Mouse (Mus musculus) liver, embryonic 14.5 days (tissue): Measurements from ENCODE around the gene Ntrk3. TPM values are rescaled to one million over a fixed set of nuclear protein-coding genes. Genes with fewer than 3 reads are reported as not detected.
A peak's percentile ranks its signal among the peaks of the same experiment; 100 is the strongest.

ENCODE experiments used
- ATAC-seq: fragments of 200-750 bp; cut with Nextera tagmentation; 2 replicates; pipeline ENCODE4 v1.8.0; 2017; ENCODE audit warnings: moderate number of reproducible peaks, mild to moderate bottlenecking, moderate library complexity; ENCODE audit not compliant: insufficient read depth
- DNase-seq, 3 experiments: peaks; one replicate each; pipeline ENCODE4 v3.0.0-alpha.2; 2012 to 2013; ENCODE audit warnings: low read depth in 3 of 3, low spot score in 3 of 3
- H3K27ac ChIP-seq: fragments of 300-500 bp; sonication (generic); 2 replicates; pipeline ENCODE4 v1.5.1; 2014; ENCODE audit warnings: moderate library complexity, mild to moderate bottlenecking, control low read depth, inconsistent platforms
- H3K27me3 ChIP-seq: fragments of 300-500 bp; sonication (generic); 2 replicates; pipeline ENCODE4 v1.6.1; 2014; ENCODE audit warnings: mild to moderate bottlenecking, low read length, moderate library complexity; ENCODE audit not compliant: control insufficient read depth, insufficient read depth
- H3K36me3 ChIP-seq: fragments of 300-500 bp; sonication (generic); replicated peaks from 2 replicates; pipeline ENCODE4 v1.6.1; 2014; ENCODE audit warnings: low read depth; ENCODE audit not compliant: control insufficient read depth, insufficient read depth
- H3K4me1 ChIP-seq, 2 experiments: fragments of 200-500 bp in 1 of 2; fragments of 300-500 bp in 1 of 2; sonication (generic) in 1 of 2; replicated peaks; 2 replicates each; pipeline ENCODE4 v1.6.1; 2012 to 2014; ENCODE audit warnings: antibody characterized with exemption in 1 of 2, inconsistent platforms in 1 of 2, low read length in 1 of 2; ENCODE audit not compliant: control insufficient read depth in 2 of 2, insufficient read depth in 2 of 2
- H3K4me2 ChIP-seq: fragments of 300-500 bp; sonication (generic); 2 replicates; pipeline ENCODE4 v1.6.1; 2014; ENCODE audit warnings: low read depth, mild to moderate bottlenecking, control low read depth, moderate library complexity
- H3K4me3 ChIP-seq, 2 experiments: fragments of 200-500 bp in 1 of 2; fragments of 300-500 bp in 1 of 2; sonication (generic) in 1 of 2; 2 replicates each; pipeline ENCODE4 v1.5.1; 2012 to 2014; ENCODE audit warnings: low read depth in 2 of 2, low read length in 2 of 2, mild to moderate bottlenecking in 2 of 2, control low read depth in 1 of 2, inconsistent platforms in 1 of 2, moderate library complexity in 1 of 2; ENCODE audit not compliant: insufficient read depth in 1 of 2
- H3K9ac ChIP-seq: fragments of 300-500 bp; sonication (generic); replicated peaks from 2 replicates; pipeline ENCODE4 v1.6.1; 2014; ENCODE audit warnings: mild to moderate bottlenecking, control low read depth, moderate library complexity
- H3K9me3 ChIP-seq: fragments of 300-500 bp; sonication (generic); 2 replicates; pipeline ENCODE4 v1.6.1; 2016; ENCODE audit warnings: low read length, mixed read lengths; ENCODE audit not compliant: control insufficient read depth
- CTCF ChIP-seq: IDR thresholded peaks from 2 replicates; pipeline ENCODE4 v1.5.1; 2016; ENCODE audit warnings: antibody characterized with exemption, low read depth, control low read depth
- EP300 ChIP-seq: IDR thresholded peaks from 2 replicates; pipeline ENCODE4 v1.6.1; 2016; ENCODE audit warnings: antibody characterized with exemption, low read depth
- WGBS: fragments of 180-500 bp; shearing (Covaris S2); extraction: QIAGEN DNeasy Blood & Tissue Kit; methylation state at CpG from one replicate; pipeline ENCODE4 v1.1.7; 2014; ENCODE audit not compliant: insufficient replicate concordance; 5-methylcytosine and 5-hydroxymethylcytosine counted together
- polyA plus RNA-seq, 2 experiments: library from polyadenylated mRNA; depleted of rRNA in 1 of 2; stranded (reverse) in 1 of 2; unstranded in 1 of 2; fragments of >200 nt; fragmentation: Nextera tagmentation in 1 of 2; extraction: Ambion mirVana in 1 of 2; gene quantifications; 2 replicates each; pipeline versions ENCODE4 v1.2.1 to v1.2.3; 2012 to 2014

Gene Ntrk3
- polyA plus RNA-seq, 2 experiments = 0.14 to 0.25 TPM

GRCm38 (mm10) chr7:78568411-78569254, 169.2 kb downstream of the Ntrk3 start:
- ATAC-seq (no peak), DNase-seq (no peak)
- Histone ChIP-seq H3K4me2 (no peak overlapping the region), H3K4me1 (no peaks in the 10 kb centered on the region), H3K36me3 (no peaks in the 10 kb centered on the region), H3K27me3 (no peaks in the 10 kb centered on the region), H3K9ac (no peak overlapping the region), H3K4me3 (no peak overlapping the region), H3K27ac (no peak overlapping the region), H3K9me3 (no peaks in the 10 kb centered on the region)
- 10% methylated on average over 16 of the region's 16 CpGs for WGBS
- TF ChIP-seq EP300 (no peak), CTCF (peak; percentile 77)

- H3K4me1 ChIP-seq = no peaks in the 10 kb centered on the region
- WGBS = 37% methylated on average over 3 of the region's 3 CpGs
- no peak for ATAC-seq
- no peaks in the 10 kb centered on the region for H3K27me3 ChIP-seq
- no peak overlapping the region for H3K4me2 ChIP-seq
- no peak overlapping the region for H3K27ac ChIP-seq
- H3K9me3 ChIP-seq = no peaks in the 10 kb centered on the region
- H3K36me3 ChIP-seq = no peaks in the 10 kb centered on the region
- TF ChIP-seq CTCF (peak; percentile 73), EP300 (no peak)
- H3K4me3 ChIP-seq = no peak overlapping the region
- DNase-seq = no peak
- H3K9ac ChIP-seq = no peak overlapping the region
These were observed 171.2 kb downstream of the Ntrk3 start for GRCm38 (mm10) chr7:78566617-78567016.

DNA sequence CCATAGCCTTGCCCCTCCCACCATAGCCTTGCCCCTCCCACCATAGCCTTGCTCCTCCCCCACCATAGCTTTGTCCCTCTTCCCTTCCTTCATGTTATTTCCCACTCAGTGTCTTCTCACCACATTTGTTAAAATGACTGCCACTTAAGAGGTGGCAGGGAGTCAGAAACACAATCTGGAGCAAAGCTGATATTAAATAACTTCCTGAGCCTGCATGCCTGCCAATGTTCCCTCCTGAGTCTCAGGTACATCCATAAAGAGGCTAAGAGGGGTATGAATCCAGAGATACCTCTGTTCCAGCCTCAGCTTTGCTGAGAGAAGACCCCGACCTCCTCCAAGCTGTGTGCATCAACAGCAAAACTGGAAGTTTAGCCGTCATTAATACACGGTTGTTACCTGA, 172.4 kb downstream of the Ntrk3 start:
- no peak for TF ChIP-seq CTCF
- TF ChIP-seq EP300 = no peak
- no peaks in the 10 kb centered on the region for H3K4me1 ChIP-seq
- 64% methylated on average over 3 of the region's 3 CpGs for WGBS

GRCm38 (mm10) chr7:78558503-78558902, 179.3 kb downstream of the Ntrk3 start:
- TF ChIP-seq CTCF (no peak), EP300 (no peak)
- H3K4me2 ChIP-seq = no peak overlapping the region
- no peaks in the 10 kb centered on the region for H3K27me3 ChIP-seq
- no peaks in the 10 kb centered on the region for H3K4me1 ChIP-seq
- no peak overlapping the region for H3K9ac ChIP-seq
- no peak overlapping the region for H3K4me3 ChIP-seq
- no peaks in the 10 kb centered on the region for H3K36me3 ChIP-seq
- DNase-seq = no peak
- H3K27ac ChIP-seq = no peak overlapping the region
- 55% methylated on average over 5 of the region's 5 CpGs for WGBS
- no peak for ATAC-seq
- no peaks in the 10 kb centered on the region for H3K9me3 ChIP-seq

More for the DNA sequence above, 172.4 kb downstream of the Ntrk3 start:
- no peaks in the 10 kb centered on the region for H3K9me3 ChIP-seq
- ATAC-seq (no peak), DNase-seq (no peak)
- no peak overlapping the region for H3K27ac ChIP-seq
- no peak overlapping the region for H3K4me3 ChIP-seq
- H3K9ac ChIP-seq = no peak overlapping the region
- H3K27me3 ChIP-seq = no peaks in the 10 kb centered on the region
- no peaks in the 10 kb centered on the region for H3K36me3 ChIP-seq
- H3K4me2 ChIP-seq = no peak overlapping the region

DNA sequence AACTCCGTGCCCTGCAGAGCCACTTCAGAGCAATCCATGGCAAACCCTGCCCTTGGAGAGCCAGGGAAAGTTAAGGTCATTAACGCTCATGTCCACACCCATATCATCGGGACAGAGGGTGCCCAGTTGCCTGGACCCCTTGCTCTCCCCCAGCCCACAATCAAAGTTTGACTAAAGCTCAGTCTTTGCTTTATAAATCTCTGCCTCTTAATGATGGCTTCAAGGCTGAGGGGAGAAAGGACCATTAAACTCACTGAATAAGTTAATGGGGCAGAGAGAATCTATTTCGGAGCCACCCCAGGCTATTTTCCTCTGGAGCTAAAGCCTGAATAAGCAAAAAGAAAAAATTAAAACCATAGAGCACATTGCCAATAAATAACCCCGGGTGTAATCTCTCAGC, 182.3 kb downstream of the Ntrk3 start:
- TF ChIP-seq CTCF (no peak), EP300 (no peak)
- no peaks in the 10 kb centered on the region for H3K4me1 ChIP-seq
- no peak overlapping the region for H3K9ac ChIP-seq
- no peaks in the 10 kb centered on the region for H3K36me3 ChIP-seq
- WGBS = 55% methylated on average over 5 of the region's 5 CpGs
- ATAC-seq (no peak), DNase-seq (no peak)
- H3K9me3 ChIP-seq = no peaks in the 10 kb centered on the region
- H3K4me3 ChIP-seq = no peak overlapping the region
- no peak overlapping the region for H3K4me2 ChIP-seq
- H3K27ac ChIP-seq = no peak overlapping the region
- no peaks in the 10 kb centered on the region for H3K27me3 ChIP-seq
